9 mouse cellular contexts compared by ENCODE assay signal in genomic region chr5:33337206-33337605, GRCm38 (mm10). TPM values are rescaled to one million over a fixed set of nuclear protein-coding genes. Genes with fewer than 3 reads are reported as not detected.
DNase-seq lines count a peak whose midpoint lies in the region; ATAC-seq and TF ChIP-seq lines count a peak whose summit lies in the region.
"Had no signal": no experiment of that assay in that cellular context is flagged by ENCODE, and none has a peak within 500 bp of the region (broad histone marks: within the 10 kb centered on the region; RNA-seq: fewer than 3 reads in every experiment).

No protein-coding gene starts in this region.

- H3K27me3 ChIP-seq in hindbrain, embryonic 13.5 days, result no peaks in the 10 kb centered on the region
- H3K27me3 ChIP-seq in hindbrain, embryonic 10.5 days (ENCODE audit: insufficient read depth, poor library complexity, severe bottlenecking), result no peaks in the 10 kb centered on the region
- H3K27me3 ChIP-seq in forebrain, embryonic 16.5 days (replicated peaks; ENCODE audit: control insufficient read depth, insufficient read depth, low read length), result no peaks in the 10 kb centered on the region
- H3K27me3 ChIP-seq in lung, postnatal 0 days (replicated peaks; ENCODE audit: insufficient read depth, low read length), result no peaks in the 10 kb centered on the region

- WGBS in hindbrain, embryonic 13.5 days, result 86% methylated on average over 8 of the region's 8 CpGs
- 85% methylated on average over 8 of the region's 8 CpGs for WGBS in hindbrain, embryonic 10.5 days
- 84% methylated on average over 8 of the region's 8 CpGs for WGBS in forebrain, embryonic 16.5 days
- 50% methylated on average over 8 of the region's 8 CpGs for WGBS in lung, postnatal 0 days

- peaks cover 26% of the 10 kb centered on the region for H3K4me1 ChIP-seq in hindbrain, embryonic 13.5 days (replicated peaks)
- peaks cover 26% of the 10 kb centered on the region for H3K4me1 ChIP-seq in hindbrain, embryonic 10.5 days (replicated peaks)
- H3K4me1 ChIP-seq in forebrain, embryonic 16.5 days (replicated peaks; ENCODE audit: control insufficient read depth, insufficient read depth, low read length), result peaks cover 21% of the 10 kb centered on the region
- peaks cover 12% of the 10 kb centered on the region; the same call in 1 of the 2 replicates for H3K4me1 ChIP-seq in lung, postnatal 0 days (ENCODE audit: insufficient read depth, low read depth, low read length)

- H3K9me3 ChIP-seq in hindbrain, embryonic 13.5 days, result no peaks in the 10 kb centered on the region
- H3K9me3 ChIP-seq in hindbrain, embryonic 10.5 days, result peaks cover 11% of the 10 kb centered on the region; the same call in 1 of the 2 replicates
- H3K9me3 ChIP-seq in forebrain, embryonic 16.5 days (ENCODE audit: control insufficient read depth, low read length), result no peaks in the 10 kb centered on the region
- no peaks in the 10 kb centered on the region for H3K9me3 ChIP-seq in lung, postnatal 0 days (ENCODE audit: low read length)

- ATAC-seq in hindbrain, embryonic 13.5 days (ENCODE audit: low FRiP score), result no peak
- no peak for ATAC-seq in forebrain, embryonic 16.5 days
- 0 out of 2 replicates have a peak, but pooled peaks have one; percentile 24 for ATAC-seq in lung, postnatal 0 days
- ATAC-seq in erythroid progenitor cell, adult 5-6 weeks (replicated peaks; ENCODE audit: low FRiP score, poor library complexity, severe bottlenecking), result no peak

- TF ChIP-seq CTCF in lung, postnatal 0 days (IDR thresholded peaks at IDR 0.05), result no peak

- TF ChIP-seq EP300 in lung, postnatal 0 days (IDR thresholded peaks at IDR 0.05), result no peak; the same call in 1 of the 2 replicates

- peak overlapping the region; percentile 100; the same call in 1 of the 2 replicates for H3K4me3 ChIP-seq in hindbrain, embryonic 13.5 days
- no peak overlapping the region; the same call in 1 of the 2 replicates for H3K4me3 ChIP-seq in hindbrain, embryonic 10.5 days
- no peak overlapping the region for H3K4me3 ChIP-seq in forebrain, embryonic 16.5 days (replicated peaks; ENCODE audit: low read length)
- H3K4me3 ChIP-seq in lung, postnatal 0 days (ENCODE audit: low read depth, low read length), result no peak overlapping the region

- peak overlapping the region; percentile 99 for H3K9ac ChIP-seq in hindbrain, embryonic 13.5 days
- H3K9ac ChIP-seq in forebrain, embryonic 16.5 days (replicated peaks; ENCODE audit: low read depth, low read length), result no peak overlapping the region
- no peak overlapping the region for H3K9ac ChIP-seq in lung, postnatal 0 days (replicated peaks; ENCODE audit: low read depth)

- H3K36me3 ChIP-seq in hindbrain, embryonic 13.5 days, result peaks cover 14% of the 10 kb centered on the region
- H3K36me3 ChIP-seq in hindbrain, embryonic 10.5 days, result peaks cover 25% of the 10 kb centered on the region
- no peaks in the 10 kb centered on the region for H3K36me3 ChIP-seq in forebrain, embryonic 16.5 days (ENCODE audit: control insufficient read depth, insufficient read depth)
- no peaks in the 10 kb centered on the region for H3K36me3 ChIP-seq in lung, postnatal 0 days (ENCODE audit: insufficient read depth, low read length)

- H3K27ac ChIP-seq in hindbrain, embryonic 13.5 days, result no peak overlapping the region
- no peak overlapping the region for H3K27ac ChIP-seq in hindbrain, embryonic 10.5 days
- no peak overlapping the region for H3K27ac ChIP-seq in forebrain, embryonic 16.5 days (ENCODE audit: low read length)
- no peak overlapping the region; the same call in 1 of the 2 replicates for H3K27ac ChIP-seq in lung, postnatal 0 days (ENCODE audit: low read length)

- peak overlapping the region; percentile 77 for H3K4me2 ChIP-seq in hindbrain, embryonic 13.5 days
- peak overlapping the region; percentile 92; the same call in 1 of the 2 replicates for H3K4me2 ChIP-seq in forebrain, embryonic 16.5 days (ENCODE audit: low read length)
- H3K4me2 ChIP-seq in lung, postnatal 0 days (replicated peaks; ENCODE audit: low read depth, low read length), result no peak overlapping the region

- no peak for DNase-seq in hindbrain, embryonic 10.5 days (ENCODE audit: low spot score)
- DNase-seq in NIH3T3 (ENCODE audit: low read depth), result peak; percentile 40
- peak; percentile 78 for DNase-seq in lung, postnatal 0 days (ENCODE audit: low spot score)
- DNase-seq in ovary, postnatal 14 days (ENCODE audit: low spot score), result no peak
- DNase-seq in spleen, postnatal 10 days (ENCODE audit: low spot score in 2 of 2), result no peak
- DNase-seq: cerebellum, postnatal 25 days had no signal

RNA-seq across cellular contexts. Expression of gene Maea, which starts 1.9 kb away (rescaled TPM):
- 122 and 123 TPM in 2 replicates for polyA plus RNA-seq in hindbrain, embryonic 13.5 days (2015; fragmentation: Nextera tagmentation; extraction: Ambion mirVana)
- 154 and 164 TPM in 2 replicates for polyA plus RNA-seq in hindbrain, embryonic 10.5 days (2016; fragmentation: Nextera tagmentation; extraction: Ambion mirVana)
- polyA plus RNA-seq in forebrain, embryonic 16.5 days (2015; fragmentation: Nextera tagmentation; extraction: Ambion mirVana), result 106 and 113 TPM in 2 replicates
- polyA plus RNA-seq in lung, postnatal 0 days (2015; fragmentation: Nextera tagmentation; extraction: Ambion mirVana), result 93.6 and 96.0 TPM in 2 replicates
- total RNA-seq in erythroid progenitor cell, adult 5-6 weeks (2015; ENCODE audit: low replicate concordance), result 19.7 and 33.2 TPM in 2 replicates
- 69.8 and 71.5 TPM in 2 replicates for total RNA-seq in erythroid progenitor cell, adult 5-6 weeks (2017; ENCODE audit: low replicate concordance)

RNA-seq across cellular contexts. Expression of gene Uvssa, which starts 41.1 kb away (rescaled TPM):
- 8.7 and 9.0 TPM in 2 replicates for polyA plus RNA-seq in hindbrain, embryonic 13.5 days (2015; fragmentation: Nextera tagmentation; extraction: Ambion mirVana)
- 6.1 and 6.4 TPM in 2 replicates for polyA plus RNA-seq in hindbrain, embryonic 10.5 days (2016; fragmentation: Nextera tagmentation; extraction: Ambion mirVana)
- polyA plus RNA-seq in forebrain, embryonic 16.5 days (2015; fragmentation: Nextera tagmentation; extraction: Ambion mirVana), result 8.7 and 9.0 TPM in 2 replicates
- polyA plus RNA-seq in lung, postnatal 0 days (2015; fragmentation: Nextera tagmentation; extraction: Ambion mirVana), result 7.0 and 7.2 TPM in 2 replicates
- 13.8 and 16.9 TPM in 2 replicates for total RNA-seq in erythroid progenitor cell, adult 5-6 weeks (2015; ENCODE audit: low replicate concordance)
- 24.5 and 28.1 TPM in 2 replicates for total RNA-seq in erythroid progenitor cell, adult 5-6 weeks (2017; ENCODE audit: low replicate concordance)

Comparison
In these comparisons a context has a peak if more than half of its experiments do, and no peak if none do; other contexts are left out.
1. DNase-seq: peak in NIH3T3 (single experiment) and lung, postnatal 0 days (single experiment); none in hindbrain, embryonic 10.5 days (single experiment), ovary, postnatal 14 days (single experiment) and spleen, postnatal 10 days (0 of 2).